Mouse (Mus musculus): ENCODE data around the gene Ppp1r14d. TPM values are rescaled to one million over a fixed set of nuclear protein-coding genes. Genes with fewer than 3 reads are reported as not detected.

Gene Ppp1r14d
- polyA plus RNA-seq, 1 experiment, result not detected

DNA sequence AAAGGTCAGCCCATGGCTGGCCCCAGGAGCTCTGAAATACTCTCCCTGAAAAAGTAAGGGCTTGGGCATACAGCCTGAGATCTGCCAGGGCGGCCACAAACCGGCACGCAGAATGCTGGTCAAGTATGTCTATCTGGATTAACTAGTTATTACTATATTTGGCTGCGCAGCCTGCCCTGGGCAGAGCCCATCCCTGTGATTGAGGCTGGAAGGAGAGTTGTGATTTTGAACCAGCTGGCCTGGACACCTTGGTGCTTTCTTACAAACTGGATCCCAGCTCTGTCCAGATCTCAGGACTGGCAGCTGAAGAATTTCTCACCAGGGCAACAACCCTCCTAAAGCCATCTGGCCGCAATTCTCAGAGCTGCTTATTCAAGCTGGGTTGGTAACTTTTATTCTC, 35.6 kb downstream of the Ppp1r14d start:
- peaks cover under 1% of the 10 kb centered on the region; the same call in 1 of the 2 replicates for H3K4me1 ChIP-seq (ENCODE audit: control insufficient read depth, insufficient read depth, insufficient read length)
- no peak for DNase-seq (ENCODE audit: low read depth in 1 of 2, low spot score in 2 of 2)
- H3K27ac ChIP-seq (ENCODE audit: insufficient read depth, low read length), result no peak overlapping the region
- no peak overlapping the region for H3K4me3 ChIP-seq (ENCODE audit: extremely low read depth, insufficient read depth, insufficient read length)
- WGBS, result 95% methylated on average over 5 of the region's 5 CpGs
- TF ChIP-seq CTCF (IDR thresholded peaks at IDR 0.05; ENCODE audit: extremely low read depth, insufficient read depth, insufficient read length, insufficient replicate concordance), result no peak
- no peak for TF ChIP-seq POLR2A (IDR thresholded peaks at IDR 0.05; ENCODE audit: low read depth, low read length)
- no peaks in the 10 kb centered on the region for H3K27me3 ChIP-seq (ENCODE audit: control insufficient read depth, insufficient read depth, low read length)
- H3K36me3 ChIP-seq (ENCODE audit: control insufficient read depth, insufficient read depth, low read length), result no peaks in the 10 kb centered on the region

DNA sequence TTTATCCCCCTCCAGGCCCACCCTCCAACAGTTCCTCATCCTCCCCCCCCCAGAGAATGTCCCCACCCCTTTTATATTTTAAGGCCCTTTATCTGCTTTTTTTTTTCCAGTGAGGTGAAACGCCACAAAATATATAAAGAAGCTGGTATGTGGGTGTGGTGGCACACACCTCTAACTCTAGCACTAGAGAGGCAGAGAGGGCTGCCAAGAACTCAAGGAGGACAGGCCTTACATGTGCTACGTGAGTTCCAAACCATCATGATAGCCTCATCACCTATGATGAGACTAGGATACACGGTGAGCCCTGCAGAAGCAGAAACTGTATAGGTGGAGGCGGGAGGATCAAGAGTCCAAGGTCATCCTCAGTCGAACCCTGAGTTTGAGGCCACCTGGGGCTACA, 38.7 kb downstream of the Ppp1r14d start:
- peaks cover 2% of the 10 kb centered on the region; the same call in 1 of the 2 replicates for H3K36me3 ChIP-seq (ENCODE audit: control insufficient read depth, insufficient read depth, low read length)
- no peak overlapping the region for H3K27ac ChIP-seq (ENCODE audit: insufficient read depth, low read length)
- H3K4me1 ChIP-seq (ENCODE audit: control insufficient read depth, insufficient read depth, insufficient read length), result peaks cover 2% of the 10 kb centered on the region; the same call in 1 of the 2 replicates
- DNase-seq (ENCODE audit: low read depth in 1 of 2, low spot score in 2 of 2), result no peak
- WGBS, result 82% methylated on average over 5 of the region's 5 CpGs
- H3K4me3 ChIP-seq (ENCODE audit: extremely low read depth, insufficient read depth, insufficient read length), result no peak overlapping the region
- H3K27me3 ChIP-seq (ENCODE audit: control insufficient read depth, insufficient read depth, low read length), result no peaks in the 10 kb centered on the region
- TF ChIP-seq CTCF (IDR thresholded peaks at IDR 0.05; ENCODE audit: extremely low read depth, insufficient read depth, insufficient read length, insufficient replicate concordance), result no peak
- no peak for TF ChIP-seq POLR2A (IDR thresholded peaks at IDR 0.05; ENCODE audit: low read depth, low read length)

DNA sequence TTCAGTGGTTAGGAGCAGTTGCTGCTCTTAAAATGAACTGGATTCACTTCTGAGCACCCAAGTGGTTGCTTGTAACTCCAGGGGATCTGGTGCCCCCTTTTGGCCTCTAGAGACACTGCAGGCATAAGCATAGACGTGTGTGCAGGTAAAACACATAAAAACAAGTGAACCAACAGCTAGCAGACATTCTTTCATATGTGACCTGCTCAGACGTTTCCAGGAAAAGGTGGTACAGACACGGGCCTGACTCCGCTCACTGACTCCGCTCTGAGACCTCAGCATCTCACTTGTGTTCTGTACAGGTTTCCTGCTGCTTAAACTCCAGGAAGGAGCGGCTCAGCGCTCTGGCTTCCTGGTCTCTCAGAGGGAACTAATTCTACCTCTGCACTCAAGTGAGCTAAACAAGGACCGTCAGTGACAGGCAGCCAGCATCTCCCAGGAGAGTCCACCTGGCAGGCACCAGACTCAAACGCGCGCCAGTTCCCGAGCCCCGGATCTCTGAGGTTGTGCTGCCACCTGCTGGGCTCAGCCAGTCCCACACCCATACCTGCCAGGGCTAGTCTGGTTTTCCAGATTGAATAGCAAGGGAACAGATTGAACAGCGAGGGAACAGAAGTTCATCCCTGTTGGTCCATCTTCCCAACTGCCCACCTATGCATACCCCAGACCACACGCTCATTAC, 40.5 kb downstream of the Ppp1r14d start:
- Histone ChIP-seq H3K36me3 (ENCODE audit: control insufficient read depth, insufficient read depth, low read length) (peaks cover 9% of the 10 kb centered on the region), H3K4me1 (ENCODE audit: control insufficient read depth, insufficient read depth, insufficient read length) (peaks cover 2% of the 10 kb centered on the region; the same call in 1 of the 2 replicates), H3K27ac (ENCODE audit: insufficient read depth, low read length) (no peak overlapping the region), H3K27me3 (ENCODE audit: control insufficient read depth, insufficient read depth, low read length) (no peaks in the 10 kb centered on the region), H3K4me3 (ENCODE audit: extremely low read depth, insufficient read depth, insufficient read length) (peak overlapping the region; percentile 29)
- TF ChIP-seq POLR2A (IDR thresholded peaks at IDR 0.05; ENCODE audit: low read depth, low read length) (no peak), CTCF (IDR thresholded peaks at IDR 0.05; ENCODE audit: extremely low read depth, insufficient read depth, insufficient read length, insufficient replicate concordance) (peak; percentile 98)
- DNase-seq (ENCODE audit: low read depth in 1 of 2, low spot score in 2 of 2), result peak; percentile 59 to 81
- WGBS, result 3% methylated on average over 15 of the region's 15 CpGs

DNA sequence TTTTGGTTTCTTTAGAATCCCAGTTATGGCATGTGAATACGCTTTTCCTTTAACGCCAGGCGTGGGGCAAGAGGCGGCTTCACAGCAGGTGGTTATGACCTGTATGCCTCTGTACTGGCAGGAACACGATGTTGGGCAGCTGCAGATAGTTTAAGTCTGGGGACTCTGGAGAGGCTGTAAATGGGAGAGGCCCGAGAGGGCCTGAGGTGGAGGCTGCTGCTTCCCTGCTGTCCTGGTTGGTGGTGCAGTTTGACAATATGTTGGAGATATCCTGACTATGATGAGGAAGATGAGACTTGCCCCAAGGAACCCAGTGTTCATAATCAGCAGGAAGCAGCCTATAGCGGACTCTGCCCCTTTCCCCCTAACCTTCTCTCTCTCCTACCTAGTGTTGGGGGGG, 46.8 kb downstream of the Ppp1r14d start:
- no peak overlapping the region for H3K4me3 ChIP-seq (ENCODE audit: extremely low read depth, insufficient read depth, insufficient read length)

DNA sequence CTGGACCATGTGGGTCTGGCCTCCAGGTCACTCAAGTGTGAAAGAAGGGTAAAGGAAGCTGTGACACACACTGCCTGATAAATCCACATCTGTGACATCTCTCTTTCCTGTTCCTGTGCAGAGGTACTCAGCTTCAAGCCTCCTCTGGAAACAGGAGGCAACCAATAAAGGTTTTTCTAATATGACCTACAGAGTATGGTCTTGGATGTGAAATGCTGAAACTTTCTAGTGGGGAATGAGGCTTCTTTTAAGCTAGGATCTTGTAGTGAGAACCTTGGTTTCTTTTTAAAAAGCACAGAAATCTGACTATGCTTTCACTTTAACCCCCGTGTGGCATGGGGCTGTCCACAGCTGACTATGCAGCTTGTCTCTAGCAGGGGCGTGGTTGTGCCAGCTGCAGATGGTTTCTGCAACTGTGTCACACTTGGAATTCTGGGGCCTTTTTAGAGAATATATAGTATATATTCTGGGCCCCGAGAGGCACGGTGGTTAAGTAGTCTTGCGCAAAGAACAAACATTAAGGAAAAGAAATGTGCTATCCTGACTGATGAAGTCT, 52.2 kb downstream of the Ppp1r14d start:
- Histone ChIP-seq H3K36me3 (ENCODE audit: control insufficient read depth, insufficient read depth, low read length) (peaks cover 8% of the 10 kb centered on the region; the same call in 1 of the 2 replicates), H3K4me1 (ENCODE audit: control insufficient read depth, insufficient read depth, insufficient read length) (peaks cover 3% of the 10 kb centered on the region; the same call in 1 of the 2 replicates), H3K27me3 (ENCODE audit: control insufficient read depth, insufficient read depth, low read length) (no peaks in the 10 kb centered on the region), H3K27ac (ENCODE audit: insufficient read depth, low read length) (no peak overlapping the region), H3K4me3 (ENCODE audit: extremely low read depth, insufficient read depth, insufficient read length) (no peak overlapping the region)
- TF ChIP-seq CTCF (IDR thresholded peaks at IDR 0.05; ENCODE audit: extremely low read depth, insufficient read depth, insufficient read length, insufficient replicate concordance) (no peak), POLR2A (IDR thresholded peaks at IDR 0.05; ENCODE audit: low read depth, low read length) (no peak)
- 46% methylated on average over 5 of the region's 5 CpGs for WGBS
- DNase-seq (ENCODE audit: low read depth in 1 of 2, low spot score in 2 of 2), result no peak

More for the DNA sequence above, 46.8 kb downstream of the Ppp1r14d start:
- no peak overlapping the region for H3K27ac ChIP-seq (ENCODE audit: insufficient read depth, low read length)
- H3K36me3 ChIP-seq (ENCODE audit: control insufficient read depth, insufficient read depth, low read length), result peaks cover 20% of the 10 kb centered on the region
- no peaks in the 10 kb centered on the region for H3K4me1 ChIP-seq (ENCODE audit: control insufficient read depth, insufficient read depth, insufficient read length)
- H3K27me3 ChIP-seq (ENCODE audit: control insufficient read depth, insufficient read depth, low read length), result no peaks in the 10 kb centered on the region
- 91% methylated on average over 7 of the region's 7 CpGs for WGBS
- no peak for DNase-seq (ENCODE audit: low read depth in 1 of 2, low spot score in 2 of 2)
- TF ChIP-seq POLR2A (IDR thresholded peaks at IDR 0.05; ENCODE audit: low read depth, low read length) (no peak), CTCF (IDR thresholded peaks at IDR 0.05; ENCODE audit: extremely low read depth, insufficient read depth, insufficient read length, insufficient replicate concordance) (no peak)

DNA sequence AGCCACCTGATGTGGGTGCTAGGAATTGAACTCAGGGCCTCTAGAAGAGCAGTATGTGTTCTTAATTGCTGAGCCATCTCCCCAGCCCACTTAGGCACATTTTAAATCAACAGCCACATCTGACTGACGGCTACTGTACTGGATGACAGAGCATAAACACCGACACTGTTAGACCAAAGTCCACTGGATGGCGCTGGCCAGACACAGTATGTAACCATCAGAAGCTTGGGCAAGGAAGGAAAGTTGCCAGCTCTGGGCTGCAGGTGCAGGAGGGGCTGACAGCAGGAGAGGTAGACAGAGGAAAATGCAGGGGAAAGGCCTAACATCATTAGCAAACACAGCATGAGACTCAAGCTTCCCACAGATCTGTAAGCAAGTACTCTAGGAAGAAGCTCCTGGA, 52.9 kb downstream of the Ppp1r14d start:
- TF ChIP-seq POLR2A (IDR thresholded peaks at IDR 0.05; ENCODE audit: low read depth, low read length) (no peak), CTCF (IDR thresholded peaks at IDR 0.05; ENCODE audit: extremely low read depth, insufficient read depth, insufficient read length, insufficient replicate concordance) (no peak)
- H3K27ac ChIP-seq (ENCODE audit: insufficient read depth, low read length), result no peak overlapping the region
- H3K27me3 ChIP-seq (ENCODE audit: control insufficient read depth, insufficient read depth, low read length), result no peaks in the 10 kb centered on the region
- H3K36me3 ChIP-seq (ENCODE audit: control insufficient read depth, insufficient read depth, low read length), result peaks cover 8% of the 10 kb centered on the region; the same call in 1 of the 2 replicates
- 80% methylated on average over 3 of the region's 3 CpGs for WGBS
- H3K4me3 ChIP-seq (ENCODE audit: extremely low read depth, insufficient read depth, insufficient read length), result no peak overlapping the region
- H3K4me1 ChIP-seq (ENCODE audit: control insufficient read depth, insufficient read depth, insufficient read length), result peaks cover 3% of the 10 kb centered on the region; the same call in 1 of the 2 replicates
- DNase-seq (ENCODE audit: low read depth in 1 of 2, low spot score in 2 of 2), result no peak

DNA sequence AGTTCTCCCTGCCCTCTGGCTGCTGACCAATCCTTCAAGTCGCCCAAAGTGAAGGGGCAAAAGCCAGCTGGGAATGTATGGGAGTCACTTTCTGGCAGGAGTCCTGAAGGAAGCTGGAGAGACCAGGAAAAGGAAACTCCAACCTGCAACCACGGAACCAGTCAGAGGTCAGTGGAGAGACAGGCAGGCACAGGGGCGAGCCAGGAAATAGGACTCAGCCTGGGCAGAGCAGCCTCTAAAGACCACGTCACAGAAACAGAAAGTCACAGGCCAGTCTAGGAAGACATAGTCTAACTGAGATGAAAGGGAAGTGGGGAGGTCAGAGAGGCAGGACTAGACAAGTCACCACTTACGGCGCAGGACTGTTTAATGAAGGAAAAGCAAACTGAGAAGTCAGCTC, 54.1 kb downstream of the Ppp1r14d start:
- WGBS, result 77% methylated on average over 6 of the region's 6 CpGs
- peaks cover 7% of the 10 kb centered on the region; the same call in 1 of the 2 replicates for H3K36me3 ChIP-seq (ENCODE audit: control insufficient read depth, insufficient read depth, low read length)
- H3K27me3 ChIP-seq (ENCODE audit: control insufficient read depth, insufficient read depth, low read length), result no peaks in the 10 kb centered on the region

More for the DNA sequence above, 54.1 kb downstream of the Ppp1r14d start:
- DNase-seq (ENCODE audit: low read depth in 1 of 2, low spot score in 2 of 2), result no peak
- no peak overlapping the region for H3K4me3 ChIP-seq (ENCODE audit: extremely low read depth, insufficient read depth, insufficient read length)
- no peak overlapping the region for H3K27ac ChIP-seq (ENCODE audit: insufficient read depth, low read length)
- peaks cover 3% of the 10 kb centered on the region; the same call in 1 of the 2 replicates for H3K4me1 ChIP-seq (ENCODE audit: control insufficient read depth, insufficient read depth, insufficient read length)
- no peak for TF ChIP-seq POLR2A (IDR thresholded peaks at IDR 0.05; ENCODE audit: low read depth, low read length)
